Mouse (Mus musculus): ENCODE results near the gene Hcn1.

- TF ChIP-seq CTCF (IDR thresholded peaks at IDR 0.05; ENCODE audit: control insufficient read depth, insufficient read depth, insufficient read length) (no peak), MAX (IDR thresholded peaks at IDR 0.05) (no peak), USF1 (IDR thresholded peaks at IDR 0.05; ENCODE audit: low read depth) (no peak)
Measured at GRCm38 (mm10) chr13:117611881-117612280, 9.8 kb downstream of the Hcn1 start.
